Mouse (Mus musculus): ENCODE results near the gene Rad51b. TPM values are rescaled to one million over a fixed set of nuclear protein-coding genes. Genes with fewer than 3 reads are reported as not detected.

Gene Rad51b
- total RNA-seq, 4 experiments from 2014 or later = 0.17 to 0.34 TPM; not detected in 2

GRCm38 (mm10) chr12:79611665-79612064 is 314.6 kb downstream of the Rad51b start:
- no peak for DNase-seq (ENCODE audit: low spot score in 2 of 2)

- peak; percentile 71 to 72 for DNase-seq (ENCODE audit: low spot score in 2 of 2)
These were observed 315.4 kb downstream of the Rad51b start for GRCm38 (mm10) chr12:79612334-79613060.

- DNase-seq (ENCODE audit: low spot score in 2 of 2) = peak in 1 of 2 experiments; percentile 20
These were observed 316.1 kb downstream of the Rad51b start for GRCm38 (mm10) chr12:79613061-79613788.

- DNase-seq (ENCODE audit: low spot score in 2 of 2) = no peak
These were observed 316.9 kb downstream of the Rad51b start for GRCm38 (mm10) chr12:79613846-79614582.

GRCm38 (mm10) chr12:79614583-79614953 is 317.5 kb downstream of the Rad51b start:
- no peak for DNase-seq (ENCODE audit: low spot score in 2 of 2)

- no peak for DNase-seq (ENCODE audit: low spot score in 2 of 2)
These were observed 318.7 kb downstream of the Rad51b start for GRCm38 (mm10) chr12:79615717-79616316.

GRCm38 (mm10) chr12:79619009-79619408 is 321.9 kb downstream of the Rad51b start:
- no peak for DNase-seq (ENCODE audit: low spot score in 2 of 2)

GRCm38 (mm10) chr12:79620693-79621092 is 323.6 kb downstream of the Rad51b start:
- DNase-seq (ENCODE audit: low spot score in 2 of 2) = no peak

- no peak for DNase-seq (ENCODE audit: low spot score in 2 of 2)
These were observed 326.2 kb downstream of the Rad51b start for GRCm38 (mm10) chr12:79623308-79623707.

- DNase-seq (ENCODE audit: low spot score in 2 of 2) = no peak
These were observed 328.8 kb downstream of the Rad51b start for GRCm38 (mm10) chr12:79625699-79626554.

- DNase-seq (ENCODE audit: low spot score in 2 of 2) = no peak
These were observed 329.5 kb downstream of the Rad51b start for GRCm38 (mm10) chr12:79626555-79627080.

GRCm38 (mm10) chr12:79627351-79628120 is 330.5 kb downstream of the Rad51b start:
- no peak for DNase-seq (ENCODE audit: low spot score in 2 of 2)

GRCm38 (mm10) chr12:79628121-79628774 is 331.2 kb downstream of the Rad51b start:
- DNase-seq (ENCODE audit: low spot score in 2 of 2) = no peak

- DNase-seq (ENCODE audit: low spot score in 2 of 2) = no peak
These were observed 333.1 kb downstream of the Rad51b start for GRCm38 (mm10) chr12:79629945-79630850.

GRCm38 (mm10) chr12:79633458-79634106 is 336.5 kb downstream of the Rad51b start:
- no peak for DNase-seq (ENCODE audit: low spot score in 2 of 2)

GRCm38 (mm10) chr12:79641570-79642285 is 344.6 kb downstream of the Rad51b start:
- DNase-seq (ENCODE audit: low spot score in 2 of 2) = no peak

GRCm38 (mm10) chr12:79642715-79643114 is 345.6 kb downstream of the Rad51b start:
- no peak for DNase-seq (ENCODE audit: low spot score in 2 of 2)
